Mouse (Mus musculus): ENCODE measurements around the gene Polr2a. TPM values are rescaled to one million over a fixed set of nuclear protein-coding genes. Genes with fewer than 3 reads are reported as not detected.

Gene Polr2a
- total RNA-seq, 2 experiments from 2014 or later = 86.4 to 90.3 TPM

Other genes with a start within 250 kb of the Polr2a start
- gene Dnah2, start 209.5 kb downstream of the Polr2a start, total RNA-seq (2021) = under 1 TPM; 0.10 to 0.30 TPM
- gene Efnb3, start 198.4 kb downstream of the Polr2a start, total RNA-seq (2021) = 1 to 10 TPM in 1 of 2 experiments, under 1 TPM in 1; 0.66 to 1.1 TPM
- 1 to 10 TPM; 9.2 to 9.7 TPM for gene Wrap53, start 178.4 kb downstream of the Polr2a start, total RNA-seq (2021)
- gene Trp53, start 178.3 kb downstream of the Polr2a start, total RNA-seq (2021) = 10 to 100 TPM; 63.3 to 64.7 TPM
- gene Atp1b2, start 152.7 kb downstream of the Polr2a start, total RNA-seq (2021) = 10 to 100 TPM; 28.5 to 45.4 TPM
- not detected for gene Shbg, start 140.7 kb downstream of the Polr2a start, total RNA-seq (2021)
- 10 to 100 TPM in 1 of 2 experiments, 1 to 10 TPM in 1; 5.7 to 11.3 TPM for gene Sat2, start 136.6 kb downstream of the Polr2a start, total RNA-seq (2021)
- 10 to 100 TPM; 80.5 to 88.4 TPM for gene Fxr2, start 125.6 kb downstream of the Polr2a start, total RNA-seq (2021)
- not detected for gene Sox15, start 103.3 kb downstream of the Polr2a start, total RNA-seq (2021)
- 100 to 1,000 TPM in 1 of 2 experiments, 10 to 100 TPM in 1; 91.4 to 126 TPM for gene Mpdu1, start 96.0 kb downstream of the Polr2a start, total RNA-seq (2021)
- 10 to 100 TPM; 20.1 to 28.6 TPM for gene Cd68, start 92.5 kb downstream of the Polr2a start, total RNA-seq (2021)
- 100 to 1,000 TPM; 678 to 712 TPM for gene Eif4a1, start 86.2 kb downstream of the Polr2a start, total RNA-seq (2021)
- gene Senp3, start 76.6 kb downstream of the Polr2a start, total RNA-seq (2021) = 10 to 100 TPM; 70.6 to 80.4 TPM
- gene Tnfsf13, start 72.9 kb downstream of the Polr2a start, total RNA-seq (2021) = 1 to 10 TPM; 1.7 to 2.5 TPM
- gene Tnfsf12, start 62.8 kb downstream of the Polr2a start, total RNA-seq (2021) = 10 to 100 TPM; 21.5 to 22.9 TPM
- 1 to 10 TPM; 4.0 to 4.9 TPM for gene Tnfsfm13, start 62.5 kb downstream of the Polr2a start, total RNA-seq (2021)
- gene Slc35g3, start 3.3 kb upstream of the Polr2a start, total RNA-seq (2021) = not detected
- gene Zbtb4, start 7.3 kb upstream of the Polr2a start, total RNA-seq (2021) = 10 to 100 TPM; 57.7 to 63.8 TPM
- gene Chrnb1, start 37.3 kb upstream of the Polr2a start, total RNA-seq (2021) = 1 to 10 TPM; 1.1 to 1.8 TPM
- gene Fgf11, start 43.2 kb upstream of the Polr2a start, total RNA-seq (2021) = 1 to 10 TPM; 3.9 to 8.6 TPM
- under 1 TPM; 0.17 to 0.26 TPM for gene Tmem102, start 47.0 kb upstream of the Polr2a start, total RNA-seq (2021)
- not detected for gene Gm39566, start 56.7 kb upstream of the Polr2a start, total RNA-seq (2021)
- not detected for gene Spem2, start 59.8 kb upstream of the Polr2a start, total RNA-seq (2021)
- gene Spem1, start 63.5 kb upstream of the Polr2a start, total RNA-seq (2021) = not detected
- 10 to 100 TPM; 14.4 to 22.3 TPM for gene Nlgn2, start 79.1 kb upstream of the Polr2a start, total RNA-seq (2021)
- gene Tmem256, start 79.9 kb upstream of the Polr2a start, total RNA-seq (2021) = 100 to 1,000 TPM; 144 to 166 TPM
- gene Plscr3, start 87.7 kb upstream of the Polr2a start, total RNA-seq (2021) = 10 to 100 TPM; 49.3 to 50.4 TPM
- gene Tnk1, start 100.1 kb upstream of the Polr2a start, total RNA-seq (2021) = not detected
- not detected for gene Tmem95, start 119.4 kb upstream of the Polr2a start, total RNA-seq (2021)
- gene Kctd11, start 122.8 kb upstream of the Polr2a start, total RNA-seq (2021) = 1 to 10 TPM; 4.2 to 5.4 TPM
- under 1 TPM; 0.23 to 0.89 TPM for gene Acap1, start 136.9 kb upstream of the Polr2a start, total RNA-seq (2021)
- 1 to 10 TPM in 1 of 2 experiments, under 1 TPM in 1; 0.46 to 1.4 TPM for gene 2810408A11Rik, start 142.3 kb upstream of the Polr2a start, total RNA-seq (2021)
- 10 to 100 TPM; 42.5 to 47.5 TPM for gene Neurl4, start 142.4 kb upstream of the Polr2a start, total RNA-seq (2021)
- 10 to 100 TPM; 47.1 to 47.6 TPM for gene Gps2, start 155.3 kb upstream of the Polr2a start, total RNA-seq (2021)
- 100 to 1,000 TPM; 619 to 640 TPM for gene Eif5a, start 163.3 kb upstream of the Polr2a start, total RNA-seq (2021)
- gene Ybx2, start 177.2 kb upstream of the Polr2a start, total RNA-seq (2021) = 10 to 100 TPM; 11.5 to 11.8 TPM
- 10 to 100 TPM; 60.2 to 90.0 TPM for gene Slc2a4, start 189.6 kb upstream of the Polr2a start, total RNA-seq (2021)
- gene Cldn7, start 206.1 kb upstream of the Polr2a start, total RNA-seq (2021) = 1 to 10 TPM in 1 of 2 experiments, not detected in 1; 1.2 TPM
- gene Ctdnep1, start 222.5 kb upstream of the Polr2a start, total RNA-seq (2021) = 100 to 1,000 TPM; 112 to 132 TPM
- gene Elp5, start 223.9 kb upstream of the Polr2a start, total RNA-seq (2021) = 10 to 100 TPM; 66.4 to 80.3 TPM
- gene Gabarap, start 232.5 kb upstream of the Polr2a start, total RNA-seq (2021) = 100 to 1,000 TPM; 421 to 450 TPM
- 10 to 100 TPM; 54.6 to 57.1 TPM for gene Phf23, start 237.1 kb upstream of the Polr2a start, total RNA-seq (2021)
- gene Dvl2, start 242.0 kb upstream of the Polr2a start, total RNA-seq (2021) = 10 to 100 TPM; 15.6 to 17.4 TPM